Mouse (Mus musculus) lung, postnatal 10 days (tissue): ENCODE measurements at regions not wholly inside any gene's neighbourhood (a gene's known extent, or its start where the extent isn't known, plus 50 kb on each side); places are given as distances from the start of the nearest gene placed in this dataset.
A peak's percentile ranks its signal among the peaks of the same experiment; 100 is the strongest.

Source experiments
- DNase-seq: peaks from one replicate; pipeline ENCODE4 v3.0.0; 2021

- DNase-seq: peak; percentile 7
Observed at GRCm38 (mm10) chr12:44674541-44674940, 345.9 kb downstream of the Nrcam start.

- DNase-seq: peak; percentile 2
Observed at GRCm38 (mm10) chr12:44675003-44675402, 346.3 kb downstream of the Nrcam start.
